ENCODE assay signal across 8 mouse cellular contexts in genomic region chr13:58273411-58274258, GRCm38 (mm10). TPM values are rescaled to one million over a fixed set of nuclear protein-coding genes. Genes with fewer than 3 reads are reported as not detected.
DNase-seq lines count a peak whose midpoint lies in the region; ATAC-seq and TF ChIP-seq lines count a peak whose summit lies in the region.

No protein-coding gene starts in this region.

- no peak for TF ChIP-seq POLR2A in heart, adult 2 months (IDR thresholded peaks at IDR 0.05; ENCODE audit: insufficient read depth, low read depth, low read length)

- H3K36me3 ChIP-seq in heart, adult 2 months (ENCODE audit: control insufficient read depth, insufficient read depth, low read length): no peaks in the 10 kb centered on the region

- DNase-seq in CD4-positive, CD25-positive, alpha-beta regulatory T cell, adult 2 months (ENCODE audit: low read depth, low spot score): peak; percentile 44
- DNase-seq in NIH3T3 (ENCODE audit: low read depth) (peak; percentile 39), adipocyte (ENCODE audit: low spot score) (no peak)
- DNase-seq in heart, adult 2 months: no peak
- DNase-seq in kidney, postnatal 14 days: peak; percentile 30
- peak; percentile 29 for DNase-seq in lung, postnatal 14 days
- peak; percentile 73 for DNase-seq in retina, postnatal 1 day

- WGBS in heart, adult 2 months: under 1% methylated on average over 75 of the region's 115 CpGs

- ATAC-seq in common myeloid progenitor, adult 5-6 weeks (replicated peaks; ENCODE audit: low read depth, poor library complexity, severe bottlenecking): peak; percentile 51

- H3K27me3 ChIP-seq in heart, adult 2 months (ENCODE audit: control insufficient read depth, insufficient read depth, low read length): no peaks in the 10 kb centered on the region

- TF ChIP-seq EP300 in heart, adult 2 months (IDR thresholded peaks at IDR 0.05; ENCODE audit: insufficient read depth, low read depth, low read length): no peak

- peak overlapping the region; percentile 99 for H3K9ac ChIP-seq in heart, adult 2 months (ENCODE audit: low read depth, low read length)

- H3K4me3 ChIP-seq in heart, adult 2 months: peak overlapping the region; percentile 87

- TF ChIP-seq CTCF in heart, adult 2 months (IDR thresholded peaks at IDR 0.05): no peak

- H3K27ac ChIP-seq in heart, adult 2 months: peak overlapping the region; percentile 70; the same call in 1 of the 2 replicates

- H3K79me2 ChIP-seq in heart, adult 2 months (replicated peaks; ENCODE audit: control insufficient read depth, insufficient read depth, low read length): peaks cover 1% of the 10 kb centered on the region

- H3K4me1 ChIP-seq in heart, adult 2 months (ENCODE audit: control insufficient read depth, insufficient read depth, low read length): no peaks in the 10 kb centered on the region

- intact Hi-C loops in heart, adult 2 months (cut with DNase I): loop anchor here (5.0 kb wide), 2 partner anchors 56 to 84 kb away; partner anchors contain the start of genes Kif27 and Ubqln1

RNA-seq across cellular contexts. Expression of gene Gkap1, which starts 1.9 kb away (rescaled TPM):
- 26.9 and 38.0 TPM in 2 replicates for total RNA-seq in common myeloid progenitor, adult 5-6 weeks (2017)
- total RNA-seq in heart, adult 2 months (2021): 10 to 100 TPM; 21.8 to 28.3 TPM
- polyA plus RNA-seq in heart, adult 2 months (2012; rRNA removed): 4.7 and 7.1 TPM in 2 replicates

RNA-seq across cellular contexts. Expression of gene Ubqln1, which starts 58.2 kb away (rescaled TPM):
- 70.7 and 76.1 TPM in 2 replicates for total RNA-seq in common myeloid progenitor, adult 5-6 weeks (2017)
- total RNA-seq in heart, adult 2 months (2021): 10 to 100 TPM; 48.8 to 49.2 TPM
- 49.4 and 67.0 TPM in 2 replicates for polyA plus RNA-seq in heart, adult 2 months (2012; rRNA removed)

Comparison
In these comparisons a context has a peak if more than half of its experiments do, and no peak if none do; other contexts are left out.
1. DNase-seq: peak in CD4-positive, CD25-positive, alpha-beta regulatory T cell, adult 2 months (single experiment), NIH3T3 (single experiment), kidney, postnatal 14 days (single experiment), lung, postnatal 14 days (single experiment) and retina, postnatal 1 day (single experiment); none in heart, adult 2 months (0 of 2) and adipocyte (single experiment).